Mouse (Mus musculus) ES-E14 (cell line): ENCODE data around the gene B3gat1.

Experiments
- CHD2 ChIP-seq: IDR thresholded peaks from 2 replicates; pipeline ENCODE4 v1.6.1; 2014; ENCODE audit warnings: mild to moderate bottlenecking, low read depth, low read length, inconsistent platforms
- HCFC1 ChIP-seq: IDR thresholded peaks from 2 replicates; pipeline ENCODE4 v1.6.1; 2012; ENCODE audit warnings: low read length, inconsistent platforms, borderline replicate concordance; ENCODE audit not compliant: insufficient read depth
- MAFK ChIP-seq: IDR thresholded peaks from 2 replicates; pipeline ENCODE4 v1.6.1; 2014; ENCODE audit warnings: mild to moderate bottlenecking, low read depth, low read length, inconsistent platforms; ENCODE audit not compliant: insufficient read depth
- ZC3H11A ChIP-seq: IDR thresholded peaks from 2 replicates; pipeline ENCODE4 v1.6.1; 2012; ENCODE audit warnings: low read depth, mild to moderate bottlenecking, inconsistent platforms, low read length, borderline replicate concordance
- ZNF384 ChIP-seq: IDR thresholded peaks from 2 replicates; pipeline ENCODE4 v1.6.1; 2012; ENCODE audit warnings: low read depth, low read length, inconsistent platforms

- TF ChIP-seq ZC3H11A = no peak
- TF ChIP-seq HCFC1 = no peak
- TF ChIP-seq MAFK = no peak
- TF ChIP-seq ZNF384 = no peak
- no peak for TF ChIP-seq CHD2
Measured at GRCm38 (mm10) chr9:26728556-26728955, 5.0 kb upstream of the B3gat1 start.
